Mouse (Mus musculus) 3134 (cell line): Measurements from ENCODE around the gene Slc39a9.

Experiments used
- DNase-seq: peaks from one replicate; pipeline ENCODE4 v3.0.0-alpha.2; 2011; ENCODE audit warnings: low spot score; ENCODE audit not compliant: insufficient read length; ENCODE audit errors: extremely low read depth

Gene Slc39a9

DNA sequence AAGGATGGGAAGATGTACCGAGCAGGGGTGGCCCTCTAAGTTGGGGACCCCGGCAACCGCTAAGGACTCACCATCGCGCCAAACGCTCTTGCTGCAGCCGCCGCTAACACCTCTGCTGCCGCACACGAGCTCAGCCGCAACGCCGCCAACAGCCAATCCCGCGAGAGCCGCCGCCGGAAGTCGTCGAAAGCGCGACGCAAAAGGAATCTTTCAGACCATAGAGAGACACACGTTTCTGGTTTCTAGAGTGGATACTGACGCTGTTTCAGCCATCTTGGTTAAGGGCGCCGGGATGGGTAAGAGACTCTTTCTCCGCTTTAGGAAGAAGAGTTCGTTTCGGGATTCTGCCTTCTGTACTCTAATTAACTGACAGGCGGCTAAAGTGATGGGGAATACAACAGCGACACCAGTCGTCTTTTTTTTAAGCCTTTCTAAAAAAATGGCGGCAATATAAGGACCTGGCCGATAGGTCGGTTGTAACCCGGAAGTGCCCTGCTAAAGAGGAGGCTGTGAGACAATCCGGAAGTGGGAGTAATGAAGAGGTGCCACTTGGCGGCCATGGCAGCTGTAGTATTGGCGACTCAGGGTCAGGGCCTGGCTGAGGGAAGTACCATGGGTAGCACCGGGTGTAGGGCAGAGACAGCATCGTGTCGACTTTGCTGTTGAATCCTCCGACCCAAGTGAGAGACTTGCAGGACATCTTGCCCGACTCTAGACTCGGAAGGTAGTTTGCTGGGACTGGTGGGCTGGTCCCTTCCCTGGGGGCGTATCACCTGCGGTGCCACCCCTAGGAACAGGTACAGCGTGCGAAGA is at the start of gene Slc39a9, which contains the start of gene Erh:
Gene Slc39a9 (plus strand): TSS at position 191 of the 813 bp plus-strand sequence.
Gene Erh (minus strand): TSS at position 649 of the 813 bp plus-strand sequence.
- DNase-seq = peak; percentile 93

DNA sequence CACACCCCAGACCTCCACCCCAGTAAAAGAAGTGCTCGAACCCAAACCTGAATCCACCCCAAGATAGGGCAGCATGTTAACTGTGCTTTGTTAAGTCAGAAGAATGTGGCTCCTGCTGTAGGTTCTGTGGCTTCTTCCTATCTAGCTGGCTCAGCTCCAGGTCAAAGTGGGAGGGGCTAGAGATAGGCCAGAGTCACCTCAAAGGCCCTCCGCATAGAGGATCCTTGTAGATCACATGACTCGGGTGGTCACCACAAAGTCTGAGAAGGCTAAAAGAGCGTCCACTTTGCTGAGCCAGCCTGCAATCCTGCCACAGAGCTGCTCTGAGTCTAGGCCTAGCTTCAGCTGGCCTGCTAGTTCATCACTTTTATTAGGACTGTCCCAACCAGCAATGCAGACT is 49.5 kb upstream of the Slc39a9 start:
- DNase-seq = no peak

DNA sequence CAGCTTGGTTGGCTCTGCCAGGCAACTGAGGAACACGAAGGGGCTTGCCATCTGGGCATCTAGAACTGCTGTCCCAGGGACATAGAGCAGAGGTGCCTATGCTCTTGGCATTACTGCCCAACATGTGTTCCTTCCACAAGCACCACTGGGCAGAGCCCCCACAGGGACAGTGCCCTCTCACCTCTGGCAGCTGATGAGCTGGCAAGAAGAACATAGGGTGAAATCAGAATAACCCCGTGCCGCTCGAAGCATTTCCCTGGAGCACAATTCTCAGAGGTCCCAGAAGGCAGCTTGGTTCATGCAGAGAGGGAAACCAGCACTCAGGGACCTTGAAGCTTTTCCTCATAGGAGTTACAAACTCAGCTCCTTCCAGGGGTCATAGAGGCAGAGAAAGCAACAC is 48.9 kb upstream of the Slc39a9 start:
- no peak for DNase-seq

DNA sequence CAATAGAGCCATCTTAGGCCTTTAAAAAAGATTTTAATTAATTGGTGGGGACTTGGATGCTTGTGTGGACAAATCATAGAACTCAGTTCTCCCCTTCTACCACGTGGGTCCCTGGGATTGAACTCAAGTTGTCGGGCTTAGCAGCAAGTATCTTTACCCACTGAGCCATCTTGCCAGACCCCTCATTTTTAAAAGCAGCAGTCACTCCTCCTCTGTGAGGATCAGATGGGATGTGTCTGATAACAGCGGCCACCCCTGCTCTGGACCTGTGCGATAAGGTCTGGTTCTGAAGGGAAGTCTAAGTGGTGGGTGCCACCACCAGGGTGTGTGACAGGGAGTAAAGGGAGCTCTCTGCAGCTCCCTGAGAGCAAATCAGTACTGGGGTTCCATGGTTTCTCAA is 48.1 kb upstream of the Slc39a9 start:
- no peak for DNase-seq

DNA sequence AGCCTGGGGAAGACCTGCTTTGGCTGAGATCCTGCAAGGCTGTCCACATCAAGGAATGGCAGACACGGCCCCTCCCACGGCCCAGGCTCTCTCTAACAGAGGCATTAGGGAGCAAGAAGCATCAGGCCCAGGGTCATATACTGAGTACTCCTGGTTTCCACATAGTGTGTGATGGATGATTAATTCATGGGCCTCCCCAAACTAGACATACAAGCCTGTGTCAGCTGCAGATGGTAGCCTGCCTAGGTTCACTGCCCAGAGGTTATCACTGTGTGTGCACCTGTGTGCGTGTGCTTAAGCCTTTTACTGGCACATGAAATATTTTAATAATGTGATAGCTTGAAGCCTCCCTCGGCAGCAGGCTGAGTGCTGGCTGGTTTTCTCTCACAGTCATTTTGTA is 47.7 kb upstream of the Slc39a9 start:
- DNase-seq = no peak

DNA sequence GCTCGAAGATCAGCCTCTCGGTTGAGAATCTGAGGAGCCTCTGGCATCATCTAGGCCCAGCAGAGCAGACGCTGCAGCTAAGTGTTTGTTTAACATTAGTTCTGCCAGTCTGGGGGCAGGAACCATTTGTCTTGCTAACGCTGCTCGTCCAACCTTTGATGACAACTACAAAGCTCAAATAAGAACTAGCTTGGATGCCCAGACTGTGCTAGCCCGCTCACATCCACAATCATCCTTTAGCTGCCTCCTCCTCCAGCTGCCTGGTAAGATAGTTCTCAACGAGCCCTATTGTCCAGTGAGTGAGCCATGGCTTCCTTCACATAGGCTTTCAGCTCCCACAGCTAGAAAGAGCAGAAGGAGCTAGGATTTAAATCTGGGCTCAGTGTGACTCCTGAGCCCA is 45.4 kb upstream of the Slc39a9 start:
- peak; percentile 10 for DNase-seq

DNA sequence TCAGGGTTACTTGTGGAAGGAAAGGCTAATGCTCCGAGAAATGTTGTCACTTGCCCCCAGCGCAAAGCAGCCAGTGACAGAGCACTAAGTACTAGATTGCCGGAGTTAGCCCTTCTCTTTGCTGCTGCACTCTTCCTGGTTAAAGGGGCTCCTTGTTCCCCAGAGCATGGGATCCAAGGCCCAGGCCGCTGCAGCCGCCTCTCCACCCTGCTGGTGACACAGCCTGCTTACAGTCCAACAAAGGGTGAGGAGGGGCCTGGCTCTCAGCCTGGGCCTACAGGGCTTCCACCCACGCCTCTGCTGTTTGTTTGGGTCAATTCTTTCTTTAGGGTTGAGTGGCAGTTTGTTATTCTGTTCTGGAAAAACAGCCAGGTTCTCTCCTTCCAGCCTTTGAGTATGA is 44.9 kb upstream of the Slc39a9 start:
- DNase-seq = peak; percentile 34

DNA sequence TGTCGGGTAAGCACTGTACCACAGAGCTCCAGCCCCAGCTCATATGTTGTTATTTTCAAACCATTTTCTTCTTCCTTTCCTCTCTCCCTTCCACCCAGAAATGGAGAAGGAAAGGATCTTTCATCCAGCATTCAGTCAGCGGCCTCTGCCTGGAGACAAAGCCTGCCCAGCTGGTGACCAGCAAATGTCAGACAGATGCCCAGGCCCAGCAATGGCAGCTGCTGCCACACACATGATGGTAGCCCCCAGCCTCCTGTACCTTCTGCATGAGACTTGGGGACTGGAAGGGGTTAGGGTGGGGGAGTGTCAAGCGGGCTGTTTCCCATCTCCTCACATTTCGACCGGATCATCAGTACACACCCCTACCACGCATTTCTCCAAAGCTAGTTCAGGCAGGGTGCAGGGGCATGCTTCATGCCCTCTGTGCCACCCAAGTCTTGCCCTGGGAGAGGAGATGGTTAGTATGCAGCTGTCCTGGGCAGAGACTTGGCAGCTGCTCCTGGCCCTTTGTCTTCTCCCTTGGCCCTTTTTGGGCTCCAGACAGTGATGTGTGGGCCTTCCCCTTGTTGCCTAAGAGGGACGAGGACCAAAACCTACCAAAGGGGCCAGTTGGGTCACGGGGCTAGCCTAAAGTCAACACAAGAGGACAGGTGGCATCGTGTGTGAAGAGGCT is 42.0 kb upstream of the Slc39a9 start:
- DNase-seq = no peak

DNA sequence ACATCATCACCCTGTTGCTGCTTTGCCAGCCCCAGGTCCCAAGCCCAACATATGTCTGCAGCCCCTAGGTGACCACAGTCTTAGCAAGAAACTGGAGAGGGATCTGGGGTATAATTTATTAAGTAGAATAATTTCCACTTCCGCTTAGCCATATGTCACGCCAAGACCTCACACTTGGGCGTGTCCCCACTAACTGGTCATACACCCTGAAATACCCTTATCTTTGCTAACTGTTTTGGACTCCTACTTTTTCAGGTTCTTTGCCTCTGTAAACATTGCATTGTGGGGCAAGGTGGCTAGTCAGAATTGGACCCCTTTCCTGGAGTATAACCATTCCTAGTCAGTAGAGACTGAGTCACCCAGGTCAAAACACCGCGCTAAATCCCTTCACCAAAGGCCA is 41.3 kb upstream of the Slc39a9 start:
- DNase-seq = no peak

DNA sequence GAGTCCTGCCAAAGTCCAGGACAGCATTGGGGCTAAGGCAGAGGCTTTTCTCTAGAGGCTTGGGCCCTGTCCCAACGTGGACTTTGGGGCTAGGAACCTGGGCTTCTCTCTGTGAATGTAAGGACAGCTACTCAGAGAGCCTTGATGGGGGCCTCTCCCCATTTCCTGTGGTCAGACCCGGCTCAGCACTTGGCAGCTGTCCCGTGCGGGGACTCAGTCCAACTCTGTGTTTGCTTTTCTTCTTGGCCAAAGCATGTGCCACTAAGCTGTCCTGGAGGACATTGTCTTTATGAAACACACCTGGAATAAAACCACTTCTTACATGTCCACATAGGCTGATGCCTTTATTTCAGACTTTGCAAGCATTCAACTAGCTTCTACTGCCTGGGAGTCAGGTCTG is 40.1 kb upstream of the Slc39a9 start:
- DNase-seq = peak; percentile 57

DNA sequence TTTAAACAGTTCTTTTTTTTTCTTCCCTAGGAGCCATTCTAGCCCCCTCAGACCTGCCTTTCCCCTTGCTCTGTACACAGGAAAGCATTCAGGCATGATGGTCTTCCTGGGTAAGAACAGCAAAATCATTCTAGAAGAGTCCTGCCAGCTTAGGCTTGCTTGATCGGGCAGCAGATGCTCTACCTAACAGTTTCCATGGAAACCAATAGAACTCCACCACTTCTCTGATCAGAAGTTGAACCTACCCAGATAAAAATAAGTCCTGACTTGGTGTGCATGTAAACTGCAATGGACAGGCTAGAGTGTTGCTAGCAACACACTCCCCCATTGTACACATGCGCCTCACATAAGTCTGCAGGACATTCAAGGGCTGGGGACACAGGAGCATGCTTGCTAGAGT is 39.5 kb upstream of the Slc39a9 start:
- DNase-seq = no peak

DNA sequence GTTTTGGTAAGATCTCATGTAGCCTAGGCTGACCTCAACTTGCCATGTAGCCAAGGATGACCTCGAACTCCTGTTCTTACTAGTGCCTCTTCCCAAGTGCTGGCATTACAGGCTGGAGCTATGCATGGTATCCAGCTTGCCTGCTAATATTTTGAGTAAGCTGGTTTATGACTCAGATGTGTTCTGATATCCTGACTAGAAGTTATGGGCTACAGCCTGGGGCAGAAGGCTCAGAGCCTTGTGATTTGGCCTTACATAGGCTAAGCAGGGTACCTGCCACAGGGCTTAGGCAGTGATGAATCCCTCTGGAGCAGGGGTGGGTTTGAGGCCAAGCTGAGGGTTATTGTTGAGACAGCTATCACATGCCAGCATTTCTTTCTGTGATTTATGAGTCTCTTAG is 35.1 kb upstream of the Slc39a9 start:
- no peak for DNase-seq

DNA sequence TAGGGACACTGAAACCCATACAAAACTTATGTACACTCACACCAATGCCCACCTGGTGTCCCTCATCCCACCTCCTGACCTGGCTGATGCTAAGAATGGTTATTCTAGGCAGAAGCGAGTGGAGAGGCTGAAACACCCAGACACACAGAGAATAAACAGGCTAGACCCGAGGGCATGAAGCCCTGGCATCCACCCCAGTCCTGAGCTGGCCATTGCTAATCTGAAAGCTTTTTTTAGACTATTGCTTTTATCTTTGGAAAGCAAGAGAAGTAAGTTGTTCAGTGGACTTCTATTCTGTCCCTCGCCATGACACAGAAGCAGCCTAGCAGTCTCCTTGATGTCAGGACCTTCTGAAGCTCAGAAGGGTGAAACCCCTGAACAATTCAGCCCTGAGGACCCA is 33.8 kb upstream of the Slc39a9 start:
- DNase-seq = no peak

DNA sequence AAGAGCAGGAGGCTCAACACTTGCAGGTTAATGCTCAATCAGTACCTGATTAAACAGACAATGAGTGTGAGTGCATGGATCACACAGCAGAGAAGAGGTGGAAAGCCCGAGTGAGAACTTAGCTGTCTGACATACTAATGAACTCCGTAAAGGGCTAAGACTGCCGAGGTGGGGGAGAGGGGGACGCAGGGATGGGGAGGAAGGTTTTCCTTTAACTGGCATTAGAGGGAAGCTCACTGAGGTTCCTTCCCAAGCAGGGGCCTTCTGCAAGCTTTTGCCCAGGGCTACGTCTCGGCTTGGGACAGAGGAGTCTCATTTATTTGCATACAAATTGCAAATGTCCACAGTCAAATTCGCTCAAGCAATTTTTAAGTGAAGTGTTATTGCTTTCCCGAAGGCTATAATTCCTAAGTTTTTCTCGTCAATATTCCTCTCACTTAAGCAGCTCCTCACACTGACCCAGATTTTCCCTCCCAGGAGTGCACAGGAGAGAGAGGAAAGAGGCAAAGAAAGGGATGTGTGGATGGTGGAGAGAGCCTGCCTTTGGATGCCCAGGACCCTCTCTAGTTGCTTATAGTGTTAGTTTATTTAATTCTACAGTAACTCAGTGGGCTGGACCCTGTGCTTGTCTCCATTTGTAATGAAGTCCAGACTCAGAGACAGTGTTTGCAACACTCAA is 31.4 kb upstream of the Slc39a9 start:
- DNase-seq = no peak

DNA sequence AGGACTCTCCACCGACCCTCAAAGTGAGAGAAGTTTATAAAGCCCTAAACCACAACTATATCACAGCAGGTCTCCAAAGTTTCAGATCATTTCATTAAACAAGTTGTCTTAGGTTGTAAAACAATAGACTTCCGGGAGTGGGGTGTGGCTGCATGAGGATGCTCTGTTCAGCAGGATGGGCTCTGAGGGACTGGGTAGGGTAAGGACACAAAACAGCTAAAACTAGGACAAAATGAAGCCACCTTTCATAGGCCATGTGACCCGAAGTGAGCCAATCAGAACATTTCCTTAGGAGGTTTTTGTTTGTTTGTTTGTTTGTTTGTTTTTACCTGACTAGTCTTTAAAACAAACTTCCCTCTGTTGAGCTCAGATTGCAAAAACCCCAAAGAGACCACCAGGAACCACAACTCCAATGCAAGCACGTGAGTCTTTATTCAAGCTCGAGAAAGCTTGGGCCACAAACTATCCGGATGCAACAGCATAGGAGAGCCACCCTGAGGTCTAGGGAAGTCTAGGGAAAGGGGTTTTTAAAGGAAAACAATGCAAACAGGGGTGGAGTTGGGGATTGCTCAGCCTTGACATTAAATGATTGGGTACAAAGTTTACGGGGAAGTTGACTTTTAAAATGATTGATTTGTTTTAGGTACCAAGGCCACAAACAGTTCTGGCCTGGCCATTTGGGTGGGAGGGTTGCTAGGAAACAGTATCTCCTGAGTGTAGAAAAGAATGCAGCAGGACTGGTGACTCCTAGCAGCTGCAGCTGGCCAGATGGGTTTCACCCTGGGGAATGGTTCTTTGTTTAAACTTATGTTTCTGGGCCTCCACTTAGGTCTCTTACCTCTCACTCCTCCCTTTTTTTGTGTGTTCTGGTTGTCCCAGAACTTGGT is 28.1 kb upstream of the Slc39a9 start:
- DNase-seq = no peak

DNA sequence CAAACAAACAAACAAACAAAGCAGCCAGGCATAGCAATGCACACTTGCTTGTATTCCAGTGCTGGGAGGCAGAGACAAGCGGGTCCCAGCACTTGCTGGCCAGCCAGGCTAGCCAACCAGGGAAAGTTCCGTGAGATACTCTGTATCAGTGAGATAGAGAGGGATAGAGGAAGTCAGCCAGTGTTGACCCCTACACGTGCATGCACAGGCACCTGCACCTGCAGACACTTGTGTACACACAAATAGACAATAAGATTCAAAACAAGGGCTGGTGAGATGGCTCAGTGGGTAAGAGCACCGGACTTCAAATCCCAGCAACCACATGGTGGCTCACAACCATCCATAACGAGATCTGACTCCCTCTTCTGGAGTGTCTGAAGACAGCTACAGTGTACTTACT is 23.2 kb upstream of the Slc39a9 start:
- no peak for DNase-seq

DNA sequence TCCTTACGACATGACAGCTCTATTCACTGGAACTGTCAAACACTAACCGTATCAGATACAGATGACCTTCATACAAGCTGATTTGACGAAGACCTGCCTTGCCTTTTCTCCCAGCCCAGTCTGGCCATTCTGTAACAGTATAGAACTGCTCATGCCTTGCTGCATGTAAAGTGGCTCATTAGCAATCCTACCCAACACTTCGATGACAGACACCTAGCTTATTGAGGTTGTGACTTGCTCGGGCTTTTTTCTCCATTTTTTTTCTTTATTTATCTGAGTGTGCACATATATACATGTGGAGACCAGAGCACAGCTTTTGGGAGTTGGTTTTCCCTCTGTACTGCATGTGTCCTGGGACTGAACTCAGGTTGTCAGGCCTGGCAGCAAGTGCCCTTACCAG is 11.9 kb upstream of the Slc39a9 start:
- no peak for DNase-seq

DNA sequence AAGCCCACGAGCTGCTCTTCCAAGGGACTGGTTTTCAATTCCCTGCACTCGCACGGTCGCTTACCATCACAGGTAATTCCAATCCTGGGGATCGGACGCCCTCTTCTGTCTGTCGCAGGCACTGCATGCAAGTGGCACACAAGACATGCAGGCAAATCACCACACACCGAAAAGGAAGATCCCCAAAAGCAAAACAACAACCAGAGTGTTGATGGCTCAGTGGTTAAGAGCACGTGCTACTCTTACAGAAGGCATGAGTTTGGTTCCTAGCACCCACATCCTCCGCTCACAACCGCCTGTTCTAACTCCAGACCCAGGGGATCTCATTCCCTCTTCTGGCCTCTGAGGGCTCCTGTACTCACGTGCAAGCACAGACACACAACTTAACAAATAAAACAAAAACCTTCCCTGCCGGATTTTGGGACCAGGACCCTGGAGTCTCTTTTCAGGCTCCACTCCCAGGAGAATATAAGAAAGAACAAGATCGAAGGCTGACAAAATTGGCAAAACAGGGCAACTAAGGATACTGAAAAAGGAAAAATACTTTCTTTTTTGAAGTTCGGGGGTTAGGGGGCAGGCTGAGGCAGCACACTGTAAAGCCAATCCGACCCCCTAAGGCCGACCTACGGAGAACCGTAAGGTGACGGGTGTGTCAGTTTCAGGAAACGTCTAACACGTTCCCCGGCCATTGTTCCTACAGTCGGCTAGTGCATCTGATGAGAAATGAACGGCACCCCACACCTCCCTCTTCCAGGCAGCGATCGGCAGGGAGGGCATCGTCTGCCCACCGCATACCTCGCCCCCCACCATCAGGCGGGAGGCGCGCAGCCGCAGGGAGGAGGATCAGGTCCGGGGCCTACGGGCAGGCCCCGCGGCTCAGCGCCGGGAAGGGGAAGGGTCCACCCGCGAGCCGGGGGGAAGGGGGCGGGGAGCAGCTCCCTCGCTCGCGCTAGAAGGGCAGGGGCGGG is 674 bp upstream of the Slc39a9 start:
- peak; percentile 60 for DNase-seq

DNA sequence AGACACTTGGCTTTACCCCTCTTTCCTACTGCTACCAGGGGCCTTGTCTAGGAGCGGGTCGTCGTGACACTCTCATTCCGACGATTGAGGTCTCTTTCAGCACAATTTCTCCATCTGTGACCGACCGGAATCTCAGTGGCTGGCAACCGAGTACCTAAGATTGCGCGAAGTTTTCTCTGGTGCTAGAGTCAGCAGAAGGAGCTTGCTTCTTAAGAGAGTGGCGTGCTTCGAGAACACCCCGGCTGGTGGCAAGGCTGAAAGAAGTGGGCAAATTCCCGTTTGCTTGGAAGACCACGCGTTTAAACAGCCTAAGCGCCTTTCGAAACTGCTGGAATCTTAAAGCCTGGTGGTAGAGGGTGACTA is 804 bp downstream of the Slc39a9 start:
- DNase-seq = no peak

DNA sequence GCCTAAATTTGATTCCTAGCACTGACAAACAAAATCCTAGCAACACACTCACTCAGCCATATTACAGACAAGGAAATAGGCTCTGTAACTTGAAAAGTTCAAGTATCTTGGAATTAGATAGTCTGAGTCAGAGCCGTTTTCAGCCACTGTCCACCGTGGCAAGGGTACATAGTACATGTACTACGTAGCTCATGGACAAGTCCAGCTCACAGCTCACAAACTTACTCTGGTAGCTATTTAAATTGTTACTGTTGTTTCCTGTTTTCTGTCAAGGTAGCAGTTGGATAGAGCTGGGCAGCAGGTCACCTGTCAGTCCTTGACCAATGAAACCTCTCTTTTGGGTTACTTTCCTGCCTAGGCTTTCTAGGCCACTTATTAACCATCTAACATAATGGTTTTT is 2.7 kb downstream of the Slc39a9 start:
- no peak for DNase-seq
